Mouse (Mus musculus) liver, adult 2 months (tissue): ENCODE data around the gene Kcnh2. TPM values are rescaled to one million over a fixed set of nuclear protein-coding genes. Genes with fewer than 3 reads are reported as not detected.
A peak's percentile ranks its signal among the peaks of the same experiment; 100 is the strongest.

Experiments
- DNase-seq: peaks from one replicate; pipeline ENCODE4 v3.0.0-alpha.2; 2011; ENCODE audit warnings: low read depth, low spot score; ENCODE audit errors: extremely low read depth
- H3K27ac ChIP-seq: fragments of 200-500 bp; replicated peaks from 2 replicates; pipeline ENCODE4 v1.5.1; 2012; ENCODE audit warnings: low read depth, mild to moderate bottlenecking, control low read depth, inconsistent platforms, low read length; ENCODE audit not compliant: insufficient read depth
- H3K27me3 ChIP-seq: fragments of 200-500 bp; 2 replicates; pipeline ENCODE4 v1.6.1; 2012; ENCODE audit warnings: mild to moderate bottlenecking, moderate library complexity, low read length, inconsistent platforms; ENCODE audit not compliant: control insufficient read depth, insufficient read depth
- H3K36me3 ChIP-seq: fragments of 200-500 bp; 2 replicates; pipeline ENCODE4 v1.6.1; 2012; ENCODE audit warnings: low read length, inconsistent platforms; ENCODE audit not compliant: control insufficient read depth, insufficient read depth
- H3K4me1 ChIP-seq: fragments of 200-500 bp; 2 replicates; pipeline ENCODE4 v1.6.1; 2011; ENCODE audit warnings: low read length; ENCODE audit not compliant: control insufficient read depth, insufficient read depth
- H3K4me3 ChIP-seq: fragments of 200-500 bp; 2 replicates; pipeline ENCODE4 v1.5.1; 2011; ENCODE audit warnings: low read depth, mild to moderate bottlenecking, control low read depth, low read length, moderate library complexity; ENCODE audit not compliant: insufficient read depth
- H3K79me2 ChIP-seq: fragments of 200-500 bp; 2 replicates; pipeline ENCODE4 v1.6.1; 2012; ENCODE audit warnings: inconsistent platforms, mild to moderate bottlenecking, low read length, moderate library complexity; ENCODE audit not compliant: control insufficient read depth, insufficient read depth
- H3K9ac ChIP-seq: fragments of 200-500 bp; 2 replicates; pipeline ENCODE4 v1.6.1; 2012; ENCODE audit warnings: low read depth, mild to moderate bottlenecking, control low read depth, inconsistent platforms, low read length
- CTCF ChIP-seq: fragments of 200-500 bp; IDR thresholded peaks from 2 replicates; pipeline ENCODE4 v1.5.1; 2011; ENCODE audit warnings: low read depth, low read length, control low read depth
- POLR2A ChIP-seq: fragments of 200-500 bp; IDR thresholded peaks from 2 replicates; pipeline ENCODE4 v1.6.1; 2011; ENCODE audit warnings: low read length, control low read depth; ENCODE audit not compliant: insufficient read depth; ENCODE audit errors: extremely low read depth
- WGBS: fragments of 180-500 bp; shearing (Covaris S2); methylation state at CpG from one replicate; pipeline ENCODE4 v1.1.7; 2018; 5-methylcytosine and 5-hydroxymethylcytosine counted together
- polyA plus RNA-seq: library from polyadenylated mRNA; depleted of rRNA; stranded (reverse); fragments of >200 nt; gene quantifications from 2 replicates; pipeline ENCODE4 v1.2.3, GENCODE M21; 2012
- total RNA-seq: library from RNA; depleted of rRNA; stranded (reverse); fragments of >200 nt; gene quantifications from 2 replicates; pipeline ENCODE4 v1.2.3, GENCODE M21; 2014

Kcnh2 gene
- total and polyA plus RNA-seq, 2 experiments, result not detected

GRCm38 (mm10) chr5:24393392-24393997, 42.1 kb upstream of the Kcnh2 start, which contains the start of gene Abcb8:
TSS of gene Abcb8 (plus strand) at chr5:24393663.
- Histone ChIP-seq H3K36me3 (no peaks in the 10 kb centered on the region), H3K27me3 (no peaks in the 10 kb centered on the region), H3K79me2 (peaks cover 2% of the 10 kb centered on the region; the same call in 1 of the 2 replicates), H3K4me3 (peak within 1 kb of the TSS; percentile 64), H3K4me1 (peaks cover 2% of the 10 kb centered on the region; the same call in 1 of the 2 replicates), H3K27ac (peak within 1 kb of the TSS; percentile 94), H3K9ac (peak within 1 kb of the TSS; percentile 78)
- DNase-seq, result peak; percentile 55
- TF ChIP-seq POLR2A (no peak), CTCF (peak; percentile 87)
- 22% methylated on average over 7 of the region's 7 CpGs for WGBS

DNA sequence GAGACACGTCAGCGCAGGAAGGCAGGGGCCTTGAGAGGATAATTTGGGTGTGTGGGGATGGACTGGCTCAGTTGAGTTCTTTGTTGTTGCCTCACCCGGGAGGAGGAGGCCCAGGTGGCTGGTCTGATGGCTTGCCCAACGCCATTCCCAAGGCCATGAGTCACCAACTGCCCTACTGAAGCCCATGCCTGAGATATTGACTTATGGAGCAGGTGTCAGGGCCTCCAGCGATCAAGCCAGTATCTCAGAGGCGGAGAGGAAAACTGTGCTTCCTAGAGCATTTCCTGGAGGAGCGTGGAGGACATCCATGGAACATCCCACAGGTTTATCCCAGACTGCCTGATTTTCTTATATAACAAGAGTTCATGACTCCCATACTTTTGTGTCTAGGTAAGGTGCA, 41.3 kb upstream of the Kcnh2 start:
- no peak for DNase-seq
- H3K36me3 ChIP-seq, result no peaks in the 10 kb centered on the region
- H3K4me1 ChIP-seq, result peaks cover 2% of the 10 kb centered on the region; the same call in 1 of the 2 replicates
- no peaks in the 10 kb centered on the region for H3K79me2 ChIP-seq
- no peak overlapping the region for H3K27ac ChIP-seq
- TF ChIP-seq POLR2A (no peak), CTCF (no peak)
- 70% methylated on average over 7 of the region's 7 CpGs for WGBS
- no peak overlapping the region for H3K4me3 ChIP-seq
- H3K9ac ChIP-seq, result no peak overlapping the region
- no peaks in the 10 kb centered on the region for H3K27me3 ChIP-seq

- Histone ChIP-seq H3K79me2 (no peaks in the 10 kb centered on the region), H3K4me1 (peaks cover 7% of the 10 kb centered on the region; the same call in 1 of the 2 replicates)
- WGBS, result 92% methylated on average over 7 of the region's 7 CpGs
These were observed 40.5 kb upstream of the Kcnh2 start, which contains the start of gene Atg9b for GRCm38 (mm10) chr5:24391864-24392263. TSS of gene Atg9b (minus strand) at chr5:24392143.

DNA sequence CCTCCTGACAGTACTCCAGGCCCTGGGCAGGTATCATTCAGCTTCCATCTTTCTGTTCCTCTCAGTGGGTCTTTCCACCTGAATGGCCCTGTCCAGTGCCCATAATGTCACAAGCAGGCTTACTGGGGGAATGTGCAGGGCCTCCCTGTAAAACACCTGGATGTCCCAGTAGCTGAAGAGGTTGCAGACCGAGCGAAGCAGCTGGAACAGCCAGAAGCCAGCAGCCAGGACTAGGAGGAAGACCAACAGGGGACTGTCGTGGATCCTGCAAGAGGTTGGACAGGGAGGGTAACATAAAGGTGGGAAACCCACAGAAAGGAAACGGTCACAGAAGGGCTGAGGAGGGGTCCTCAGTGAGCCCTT, 38.2 kb upstream of the Kcnh2 start:
- Histone ChIP-seq H3K36me3 (no peaks in the 10 kb centered on the region), H3K4me1 (peaks cover 7% of the 10 kb centered on the region; the same call in 1 of the 2 replicates), H3K27me3 (no peaks in the 10 kb centered on the region), H3K27ac (no peak overlapping the region), H3K79me2 (no peaks in the 10 kb centered on the region), H3K4me3 (no peak overlapping the region), H3K9ac (no peak overlapping the region)
- TF ChIP-seq CTCF (no peak), POLR2A (no peak)
- 94% methylated on average over 4 of the region's 4 CpGs for WGBS
- no peak for DNase-seq

More at GRCm38 (mm10) chr5:24391864-24392263, 40.5 kb upstream of the Kcnh2 start, which contains the start of gene Atg9b:
- no peaks in the 10 kb centered on the region for H3K27me3 ChIP-seq
- H3K36me3 ChIP-seq, result no peaks in the 10 kb centered on the region
- no peak within 1 kb of the TSS for H3K4me3 ChIP-seq
- no peak within 1 kb of the TSS for H3K27ac ChIP-seq
- no peak within 1 kb of the TSS for H3K9ac ChIP-seq
- no peak for TF ChIP-seq CTCF
- TF ChIP-seq POLR2A, result no peak
- DNase-seq, result no peak

DNA sequence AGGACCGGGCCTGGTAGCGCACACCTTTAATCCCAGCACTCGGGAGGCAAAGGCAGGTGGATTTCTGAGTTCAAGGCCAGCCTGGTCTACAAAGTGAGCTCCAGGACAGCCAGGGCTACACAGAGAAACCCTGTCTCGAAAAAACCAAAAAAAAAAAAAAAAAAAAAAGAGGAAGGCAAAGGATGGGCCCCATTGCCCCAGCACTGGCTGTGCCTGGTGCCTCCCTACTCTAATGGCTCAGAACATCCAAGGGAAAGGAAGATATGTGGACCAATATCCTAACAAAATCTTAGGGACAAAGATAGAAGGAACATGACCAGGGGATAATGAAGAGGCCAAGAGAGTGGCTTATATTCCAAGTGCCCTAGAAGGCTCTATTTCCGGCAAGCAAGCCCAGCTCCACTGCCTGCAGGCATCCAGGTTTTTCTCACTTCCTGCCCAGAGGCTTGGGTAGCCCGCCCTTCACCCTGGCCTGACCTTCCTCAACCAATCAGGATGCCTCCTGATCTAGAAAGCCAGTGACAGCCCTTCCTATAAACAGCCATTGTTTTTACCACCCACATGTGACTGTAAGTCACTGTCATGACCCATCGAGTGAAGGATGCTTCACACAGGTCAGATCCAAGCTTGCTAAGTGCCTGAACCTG, 37.7 kb upstream of the Kcnh2 start:
- Histone ChIP-seq H3K4me3 (no peak overlapping the region), H3K27ac (no peak overlapping the region), H3K36me3 (no peaks in the 10 kb centered on the region), H3K9ac (no peak overlapping the region), H3K79me2 (no peaks in the 10 kb centered on the region), H3K27me3 (no peaks in the 10 kb centered on the region), H3K4me1 (peaks cover 7% of the 10 kb centered on the region; the same call in 1 of the 2 replicates)
- no peak for TF ChIP-seq POLR2A
- DNase-seq, result no peak
- WGBS, result 70% methylated on average over 7 of the region's 7 CpGs
